Mouse (Mus musculus) intestine, embryonic 16.5 days (tissue): ENCODE data around the gene Dpep3. TPM values are rescaled to one million over a fixed set of nuclear protein-coding genes. Genes with fewer than 3 reads are reported as not detected.
A peak's percentile ranks its signal among the peaks of the same experiment; 100 is the strongest.

Experiments used
- ATAC-seq: fragments of 200-750 bp; cut with Nextera tagmentation; 2 replicates; pipeline ENCODE4 v1.8.0; 2017; ENCODE audit warnings: moderate TSS enrichment, moderate library complexity
- H3K27ac ChIP-seq: fragments of 300-500 bp; sonication (generic); 2 replicates; pipeline ENCODE4 v1.5.1; 2014; ENCODE audit warnings: mild to moderate bottlenecking, low read length
- H3K27me3 ChIP-seq: fragments of 300-500 bp; sonication (generic); replicated peaks from 2 replicates; pipeline ENCODE4 v1.6.1; 2014; ENCODE audit warnings: low read length, control low read depth, mixed read lengths; ENCODE audit not compliant: control insufficient read depth, insufficient read depth
- H3K36me3 ChIP-seq: fragments of 300-500 bp; sonication (generic); 2 replicates; pipeline ENCODE4 v1.6.1; 2014; ENCODE audit warnings: low read length, control low read depth; ENCODE audit not compliant: control insufficient read depth, insufficient read depth
- H3K4me1 ChIP-seq: fragments of 300-500 bp; sonication (generic); 2 replicates; pipeline ENCODE4 v1.6.1; 2014; ENCODE audit warnings: low read length, control low read depth, mixed read lengths; ENCODE audit not compliant: control insufficient read depth, insufficient read depth
- H3K4me2 ChIP-seq: fragments of 300-500 bp; sonication (generic); 2 replicates; pipeline ENCODE4 v1.6.1; 2014; ENCODE audit warnings: low read depth, low read length, control low read depth
- H3K4me3 ChIP-seq: fragments of 300-500 bp; sonication (generic); 2 replicates; pipeline ENCODE4 v1.5.1; 2014; ENCODE audit warnings: mild to moderate bottlenecking, low read length
- H3K9ac ChIP-seq: fragments of 300-500 bp; sonication (generic); 2 replicates; pipeline ENCODE4 v1.6.1; 2014; ENCODE audit warnings: low read depth, low read length
- H3K9me3 ChIP-seq: fragments of 300-500 bp; sonication (generic); 2 replicates; pipeline ENCODE4 v1.6.1; 2016; ENCODE audit warnings: low read length, control low read depth; ENCODE audit not compliant: control insufficient read depth
- WGBS: fragments of 180-500 bp; shearing (Covaris S2); extraction: QIAGEN DNeasy Blood & Tissue Kit; methylation state at CpG from one replicate; pipeline ENCODE4 v1.1.7; 2014; 5-methylcytosine and 5-hydroxymethylcytosine counted together
- microRNA-seq: library from miRNA; unstranded; fragments of <30 nt; microRNA quantifications from one replicate; pipeline ENCODE4, GENCODE M21; 2016
- polyA plus RNA-seq: library from polyadenylated mRNA; unstranded; fragments of >200 nt; fragmentation: Nextera tagmentation; extraction: Ambion mirVana; gene quantifications from 2 replicates; pipeline ENCODE4 v1.2.1, GENCODE M21; 2015

Dpep3 gene
- polyA plus RNA-seq, 1 experiment from 2014 or later, result not detected

DNA sequence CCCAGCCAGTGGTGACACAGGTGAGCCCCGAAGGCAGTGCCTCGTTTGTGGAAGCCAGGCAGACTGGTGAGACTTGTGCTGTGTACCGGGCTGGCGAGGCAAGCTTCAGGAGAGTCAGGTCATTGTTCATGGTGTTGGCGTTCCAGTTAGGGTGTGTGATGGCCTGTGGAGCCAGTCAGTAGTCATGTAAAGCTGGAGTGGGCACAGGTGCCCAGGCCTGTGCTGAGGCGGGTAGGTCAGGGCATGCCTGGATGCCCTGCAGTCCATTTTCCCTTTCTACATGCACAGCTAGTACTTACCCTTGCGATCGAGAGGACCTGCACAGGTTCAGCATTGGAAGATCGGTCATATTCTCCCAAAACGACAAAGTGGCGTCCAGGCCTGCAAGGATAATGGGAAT, 46.7 kb downstream of the Dpep3 start:
- H3K27me3 ChIP-seq, result no peaks in the 10 kb centered on the region
- peaks cover 8% of the 10 kb centered on the region for H3K4me1 ChIP-seq
- no peak for ATAC-seq
- no peak overlapping the region for H3K27ac ChIP-seq
- H3K9me3 ChIP-seq, result no peaks in the 10 kb centered on the region
- no peak overlapping the region for H3K4me3 ChIP-seq
- WGBS, result 89% methylated on average over 11 of the region's 11 CpGs
- H3K36me3 ChIP-seq, result 0 out of 2 replicates have a peak, but pooled peaks cover 8% of the 10 kb centered on the region
- H3K4me2 ChIP-seq, result no peak overlapping the region
- no peak overlapping the region for H3K9ac ChIP-seq

DNA sequence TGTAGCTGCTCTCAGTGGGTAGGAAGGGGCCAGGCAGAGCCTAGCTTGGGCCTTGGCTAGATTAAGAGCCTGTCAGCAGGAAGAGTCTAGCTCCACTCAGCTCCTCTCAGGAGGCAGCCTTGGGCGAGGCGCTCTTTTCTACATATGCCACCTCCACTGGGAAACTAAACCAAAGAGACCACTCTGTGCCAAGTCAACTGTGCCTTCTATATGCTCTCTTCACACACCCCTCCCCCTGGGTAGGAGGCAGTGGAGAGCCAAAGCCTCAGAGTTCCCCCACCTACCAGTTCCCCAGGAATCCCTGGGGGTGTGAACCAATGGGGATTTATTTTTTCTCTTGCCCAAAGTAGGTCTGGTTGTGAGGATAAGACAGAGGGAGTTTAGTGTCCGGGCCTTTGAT, 48.0 kb downstream of the Dpep3 start:
- Histone ChIP-seq H3K9me3 (no peaks in the 10 kb centered on the region), H3K9ac (no peak overlapping the region), H3K4me2 (no peak overlapping the region), H3K4me3 (no peak overlapping the region), H3K27me3 (no peaks in the 10 kb centered on the region), H3K27ac (no peak overlapping the region), H3K4me1 (peaks cover 3% of the 10 kb centered on the region), H3K36me3 (0 out of 2 replicates have a peak, but pooled peaks cover 8% of the 10 kb centered on the region)
- WGBS, result 95% methylated on average over 3 of the region's 3 CpGs
- no peak for ATAC-seq

DNA sequence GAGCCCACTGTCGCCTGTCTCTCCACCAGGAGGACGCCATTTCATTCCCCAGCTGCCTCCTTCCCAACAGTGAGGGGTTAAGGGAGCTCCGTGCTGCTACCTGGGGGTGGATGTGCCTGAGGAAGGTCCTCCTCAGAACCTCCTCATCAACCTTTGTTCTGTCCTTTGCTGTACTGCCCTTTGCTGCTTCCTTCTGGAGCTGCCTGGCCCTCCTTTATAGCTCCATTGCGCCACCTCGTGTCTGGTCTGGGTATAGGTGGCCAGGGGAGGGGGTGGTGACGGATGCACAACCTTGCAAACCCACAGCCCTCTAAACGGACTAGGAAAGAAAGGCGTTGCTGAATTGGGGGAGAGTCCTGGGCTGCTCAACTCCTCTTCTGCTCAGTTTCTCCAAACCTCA, 48.6 kb downstream of the Dpep3 start:
- no peaks in the 10 kb centered on the region for H3K27me3 ChIP-seq
- no peaks in the 10 kb centered on the region for H3K9me3 ChIP-seq
- no peak overlapping the region for H3K4me2 ChIP-seq
- H3K4me1 ChIP-seq, result no peaks in the 10 kb centered on the region
- 25% methylated on average over 8 of the region's 8 CpGs for WGBS
- no peak overlapping the region for H3K27ac ChIP-seq
- H3K9ac ChIP-seq, result peak overlapping the region; percentile 38
- H3K36me3 ChIP-seq, result 0 out of 2 replicates have a peak, but pooled peaks cover 5% of the 10 kb centered on the region
- H3K4me3 ChIP-seq, result no peak overlapping the region
- peak; percentile 44 for ATAC-seq

DNA sequence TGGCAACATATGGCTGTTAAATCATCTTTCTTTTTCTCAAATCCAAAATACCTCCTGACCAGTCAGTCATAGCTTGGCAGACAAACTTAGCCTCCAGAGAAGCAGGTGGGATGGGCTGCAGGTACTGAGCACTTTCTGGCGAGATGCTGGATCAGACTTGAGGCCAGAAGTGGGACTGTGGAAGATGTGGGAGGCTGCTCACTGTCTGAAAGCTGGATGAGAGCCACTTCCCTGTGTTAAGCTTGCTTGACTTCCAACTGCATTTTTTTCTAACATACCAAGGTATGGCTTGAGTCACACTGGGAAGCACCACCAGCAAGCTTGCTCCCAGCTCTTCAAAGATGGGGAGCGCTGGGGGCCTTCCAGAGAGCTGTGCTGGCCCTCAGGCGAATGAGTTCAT, 54.1 kb downstream of the Dpep3 start:
- Histone ChIP-seq H3K4me1 (no peaks in the 10 kb centered on the region), H3K4me2 (no peak overlapping the region), H3K9ac (no peak overlapping the region), H3K36me3 (no peaks in the 10 kb centered on the region), H3K27me3 (no peaks in the 10 kb centered on the region), H3K27ac (no peak overlapping the region), H3K9me3 (no peaks in the 10 kb centered on the region), H3K4me3 (no peak overlapping the region)
- 68% methylated on average over 3 of the region's 3 CpGs for WGBS
- ATAC-seq, result no peak

Small RNAs within 50 kb of the gene (microRNA-seq; reads per million reads assigned to microRNA genes)
- not detected for gene Mir7074

Other genes with a start within 250 kb of the Dpep3 start
- 8.7 and 10.9 TPM in 2 replicates for gene Gfod2, start 220.8 kb downstream of the Dpep3 start, polyA plus RNA-seq
- gene Ranbp10, start 152.1 kb downstream of the Dpep3 start, polyA plus RNA-seq, result 7.1 and 8.2 TPM in 2 replicates
- not detected in 2 replicates for gene Tsnaxip1, start 151.7 kb downstream of the Dpep3 start, polyA plus RNA-seq
- gene Cenpt, start 126.2 kb downstream of the Dpep3 start, polyA plus RNA-seq, result 25.5 and 28.9 TPM in 2 replicates
- 49.4 and 49.6 TPM in 2 replicates for gene Thap11, start 124.3 kb downstream of the Dpep3 start, polyA plus RNA-seq
- gene Nutf2, start 118.8 kb downstream of the Dpep3 start, polyA plus RNA-seq, result 165 and 207 TPM in 2 replicates
- gene Edc4, start 98.5 kb downstream of the Dpep3 start, polyA plus RNA-seq, result 31.6 and 34.9 TPM in 2 replicates
- 0.29 and 0.33 TPM in 2 replicates for gene Nrn1l, start 85.9 kb downstream of the Dpep3 start, polyA plus RNA-seq
- gene Pskh1, start 79.0 kb downstream of the Dpep3 start, polyA plus RNA-seq, result 25.6 and 26.6 TPM in 2 replicates
- gene Ctrl, start 45.6 kb downstream of the Dpep3 start, polyA plus RNA-seq, result 3.1 and 6.2 TPM in 2 replicates
- gene Psmb10, start 41.0 kb downstream of the Dpep3 start, polyA plus RNA-seq, result 115 and 116 TPM in 2 replicates
- 1.7 and 2.8 TPM in 2 replicates for gene Lcat, start 36.0 kb downstream of the Dpep3 start, polyA plus RNA-seq
- 19.4 and 21.8 TPM in 2 replicates for gene Slc12a4, start 13.3 kb downstream of the Dpep3 start, polyA plus RNA-seq
- gene Dus2, start 11.9 kb upstream of the Dpep3 start, polyA plus RNA-seq, result 17.2 and 17.6 TPM in 2 replicates
- gene Dpep2nb, start 26.5 kb upstream of the Dpep3 start, polyA plus RNA-seq, result 0.12 TPM in 1 of 2 replicates, not detected in the other
- 13.7 and 15.1 TPM in 2 replicates for gene Ddx28, start 32.5 kb upstream of the Dpep3 start, polyA plus RNA-seq
- gene Nfatc3, start 79.4 kb upstream of the Dpep3 start, polyA plus RNA-seq, result 4.0 and 4.5 TPM in 2 replicates
- 35.7 and 38.9 TPM in 2 replicates for gene Esrp2, start 157.5 kb upstream of the Dpep3 start, polyA plus RNA-seq
- 10.1 and 10.7 TPM in 2 replicates for gene Pla2g15, start 171.0 kb upstream of the Dpep3 start, polyA plus RNA-seq
- gene Slc7a6, start 189.4 kb upstream of the Dpep3 start, polyA plus RNA-seq, result 24.5 and 24.6 TPM in 2 replicates
- 26.9 and 29.3 TPM in 2 replicates for gene Slc7a6os, start 231.5 kb upstream of the Dpep3 start, polyA plus RNA-seq
- 45.6 and 50.3 TPM in 2 replicates for gene Prmt7, start 231.5 kb upstream of the Dpep3 start, polyA plus RNA-seq